Mouse (Mus musculus) intestine, postnatal 0 days (tissue): ENCODE measurements around the gene Foxp3. TPM values are rescaled to one million over a fixed set of nuclear protein-coding genes. Genes with fewer than 3 reads are reported as not detected.

Experiments
- ATAC-seq: fragments of 200-750 bp; cut with Nextera tagmentation; 2 replicates; pipeline ENCODE4 v1.8.0; 2017; ENCODE audit warnings: mild to moderate bottlenecking, moderate TSS enrichment, moderate library complexity
- H3K27ac ChIP-seq: fragments of 300-500 bp; sonication (generic); 2 replicates; pipeline ENCODE4 v1.5.1; 2014; ENCODE audit warnings: mild to moderate bottlenecking, low read depth, low read length, moderate library complexity
- H3K27me3 ChIP-seq: fragments of 300-500 bp; sonication (generic); replicated peaks from 2 replicates; pipeline ENCODE4 v1.6.1; 2014; ENCODE audit warnings: low read length, mixed read lengths; ENCODE audit not compliant: control insufficient read depth, insufficient read depth
- H3K36me3 ChIP-seq: fragments of 300-500 bp; sonication (generic); 2 replicates; pipeline ENCODE4 v1.6.1; 2014; ENCODE audit warnings: mild to moderate bottlenecking, moderate library complexity; ENCODE audit not compliant: control insufficient read depth, insufficient read depth
- H3K4me1 ChIP-seq: fragments of 300-500 bp; sonication (generic); replicated peaks from 2 replicates; pipeline ENCODE4 v1.6.1; 2014; ENCODE audit warnings: antibody characterized with exemption, low read length, mixed read lengths; ENCODE audit not compliant: control insufficient read depth, insufficient read depth
- H3K4me2 ChIP-seq: fragments of 300-500 bp; sonication (generic); replicated peaks from 2 replicates; pipeline ENCODE4 v1.6.1; 2014; ENCODE audit warnings: low read depth, mild to moderate bottlenecking, moderate library complexity
- H3K4me3 ChIP-seq: fragments of 300-500 bp; sonication (generic); 2 replicates; pipeline ENCODE4 v1.5.1; 2014; ENCODE audit warnings: low read depth, low read length
- H3K9ac ChIP-seq: fragments of 300-500 bp; sonication (generic); 2 replicates; pipeline ENCODE4 v1.6.1; 2014; ENCODE audit warnings: mild to moderate bottlenecking, low read depth, low read length
- H3K9me3 ChIP-seq: fragments of 300-500 bp; sonication (generic); 2 replicates; pipeline ENCODE4 v1.6.1; 2016; ENCODE audit warnings: mixed run types; ENCODE audit not compliant: control insufficient read depth
- CTCF ChIP-seq: sonication (generic); IDR thresholded peaks from 2 replicates; pipeline ENCODE4 v1.5.1; 2016; ENCODE audit warnings: low read depth, mild to moderate bottlenecking, control low read depth, antibody characterized with exemption, moderate library complexity
- WGBS: fragments of 180-500 bp; shearing (Covaris S2); extraction: QIAGEN DNeasy Blood & Tissue Kit; methylation state at CpG from one replicate; pipeline ENCODE4 v1.1.7; 2014; 5-methylcytosine and 5-hydroxymethylcytosine counted together
- polyA plus RNA-seq: library from polyadenylated mRNA; unstranded; fragments of >200 nt; fragmentation: Nextera tagmentation; extraction: Ambion mirVana; gene quantifications from 2 replicates; pipeline ENCODE4 v1.2.1, GENCODE M21; 2015

Gene Foxp3
- polyA plus RNA-seq, 1 experiment from 2014 or later = 0.05 TPM

- WGBS = 92% methylated on average over 11 of the region's 11 CpGs
- Histone ChIP-seq H3K27me3 (no peaks in the 10 kb centered on the region), H3K27ac (no peak overlapping the region), H3K4me1 (no peaks in the 10 kb centered on the region), H3K4me3 (no peak overlapping the region), H3K4me2 (no peak overlapping the region), H3K9ac (no peak overlapping the region), H3K36me3 (no peaks in the 10 kb centered on the region), H3K9me3 (no peaks in the 10 kb centered on the region)
- no peak for ATAC-seq
- no peak for TF ChIP-seq CTCF
Observed at GRCm38 (mm10) chrX:7583881-7584280, 10.4 kb downstream of the Foxp3 start.

- Histone ChIP-seq H3K27me3 (no peaks in the 10 kb centered on the region), H3K4me2 (no peak overlapping the region), H3K4me1 (no peaks in the 10 kb centered on the region), H3K9me3 (no peaks in the 10 kb centered on the region), H3K9ac (no peak overlapping the region), H3K4me3 (no peak overlapping the region), H3K27ac (no peak overlapping the region), H3K36me3 (no peaks in the 10 kb centered on the region)
- ATAC-seq = no peak
- no peak for TF ChIP-seq CTCF
- WGBS = 85% methylated on average over 4 of the region's 5 CpGs
Observed at GRCm38 (mm10) chrX:7586356-7586755, 12.9 kb downstream of the Foxp3 start.

GRCm38 (mm10) chrX:7595371-7595770, 21.9 kb downstream of the Foxp3 start:
- Histone ChIP-seq H3K36me3 (peaks cover 14% of the 10 kb centered on the region; the same call in 1 of the 2 replicates), H3K9me3 (no peaks in the 10 kb centered on the region), H3K9ac (no peak overlapping the region), H3K4me2 (no peak overlapping the region), H3K27ac (no peak overlapping the region), H3K4me1 (no peaks in the 10 kb centered on the region), H3K27me3 (no peaks in the 10 kb centered on the region), H3K4me3 (no peak overlapping the region)
- WGBS = 84% methylated on average over 9 of the region's 9 CpGs
- no peak for TF ChIP-seq CTCF
- ATAC-seq = no peak

- TF ChIP-seq CTCF = no peak
- H3K4me3 ChIP-seq = no peak overlapping the region
- H3K27ac ChIP-seq = no peak overlapping the region
- H3K36me3 ChIP-seq = no peaks in the 10 kb centered on the region
- H3K9me3 ChIP-seq = no peaks in the 10 kb centered on the region
- no peaks in the 10 kb centered on the region for H3K27me3 ChIP-seq
- no peak overlapping the region for H3K9ac ChIP-seq
- no peak for ATAC-seq
- no peak overlapping the region for H3K4me2 ChIP-seq
- 83% methylated on average over 7 of the region's 7 CpGs for WGBS
- H3K4me1 ChIP-seq = no peaks in the 10 kb centered on the region
Observed at GRCm38 (mm10) chrX:7604004-7604403, 30.6 kb downstream of the Foxp3 start.

- Histone ChIP-seq H3K36me3 (no peaks in the 10 kb centered on the region), H3K27me3 (no peaks in the 10 kb centered on the region), H3K27ac (no peak within 1 kb of the TSS), H3K9ac (peak within 1 kb of the TSS; percentile 37; the same call in 1 of the 2 replicates), H3K9me3 (no peaks in the 10 kb centered on the region), H3K4me3 (peak within 1 kb of the TSS; percentile 45), H3K4me2 (peak within 1 kb of the TSS; percentile 61), H3K4me1 (no peaks in the 10 kb centered on the region)
- peak; percentile 88 for ATAC-seq
- no peak for TF ChIP-seq CTCF
- WGBS = 17% methylated on average over 28 of the region's 28 CpGs
Observed at GRCm38 (mm10) chrX:7604879-7605574, 31.6 kb downstream of the Foxp3 start, which contains the start of gene Ccdc22. Gene Ccdc22, minus strand, starts transcription at chrX:7605517.

- TF ChIP-seq CTCF = no peak
- no peak overlapping the region for H3K4me3 ChIP-seq
- H3K4me1 ChIP-seq = no peaks in the 10 kb centered on the region
- H3K9ac ChIP-seq = no peak overlapping the region
- H3K27ac ChIP-seq = no peak overlapping the region
- H3K9me3 ChIP-seq = no peaks in the 10 kb centered on the region
- H3K4me2 ChIP-seq = peak overlapping the region; percentile 61; the same call in 1 of the 2 replicates
- peak; percentile 37; the same call in 1 of the 2 replicates for ATAC-seq
- H3K36me3 ChIP-seq = no peaks in the 10 kb centered on the region
- no peaks in the 10 kb centered on the region for H3K27me3 ChIP-seq
- WGBS = 28% methylated on average over 8 of the region's 8 CpGs
Observed at GRCm38 (mm10) chrX:7605575-7605941, 32.1 kb downstream of the Foxp3 start.
